Mouse (Mus musculus): ENCODE results near the gene Dck. TPM values are rescaled to one million over a fixed set of nuclear protein-coding genes. Genes with fewer than 3 reads are reported as not detected.
A peak's percentile ranks its signal among the peaks of the same experiment; 100 is the strongest.

Dck gene
- polyA plus RNA-seq, 1 experiment: 4.2 TPM

GRCm38 (mm10) chr5:88782072-88782765, 17.4 kb downstream of the Dck start:
- Histone ChIP-seq H3K4me2 (ENCODE audit: low read depth) (no peak overlapping the region), H3K27me3 (ENCODE audit: control insufficient read depth, insufficient read depth, insufficient read length) (no peaks in the 10 kb centered on the region), H3K4me3 (no peak overlapping the region), H3K36me3 (ENCODE audit: control insufficient read depth, insufficient read depth) (peaks cover 20% of the 10 kb centered on the region), H3K79me2 (ENCODE audit: control insufficient read depth, insufficient read depth) (no peaks in the 10 kb centered on the region), H3ac (ENCODE audit: control insufficient read depth, insufficient read length) (no peak overlapping the region)
- TF ChIP-seq CEBPB (IDR thresholded peaks at IDR 0.05; ENCODE audit: insufficient read depth, poor library complexity, severe bottlenecking) (no peak), MAX (IDR thresholded peaks at IDR 0.05; ENCODE audit: low read depth) (no peak)

DNA sequence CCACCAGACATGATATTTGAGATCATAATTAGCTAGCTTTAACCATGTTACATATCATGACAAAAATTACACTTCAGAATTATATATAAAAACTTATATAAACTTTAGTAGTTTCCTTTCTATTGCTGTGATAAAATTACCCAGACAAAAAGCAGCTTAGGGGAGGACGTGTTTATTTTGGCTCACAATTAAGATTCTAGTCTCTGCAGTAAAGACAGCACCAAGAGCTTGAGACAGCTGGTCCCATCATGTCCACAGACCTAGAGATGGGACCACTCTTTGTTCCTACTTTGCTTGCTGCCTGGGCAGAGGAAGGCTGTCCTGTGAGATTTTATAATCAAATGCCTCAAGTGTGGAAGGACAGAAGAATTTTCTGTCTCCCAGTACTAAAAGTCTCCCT, 20.3 kb downstream of the Dck start:
- peaks cover 14% of the 10 kb centered on the region for H3K36me3 ChIP-seq (ENCODE audit: control insufficient read depth, insufficient read depth)
- no peak overlapping the region for H3K4me2 ChIP-seq (ENCODE audit: low read depth)
- TF ChIP-seq REST (IDR thresholded peaks at IDR 0.05; ENCODE audit: insufficient read depth, insufficient read length) (no peak), POLR2AphosphoS2 (IDR thresholded peaks at IDR 0.05; ENCODE audit: insufficient read length, low read depth) (no peak), USF1 (IDR thresholded peaks at IDR 0.05; ENCODE audit: low read depth) (no peak), TCF12 (IDR thresholded peaks at IDR 0.05; ENCODE audit: insufficient read depth, poor library complexity, severe bottlenecking) (no peak), TCF3 (IDR thresholded peaks at IDR 0.05; ENCODE audit: insufficient read length, low read depth) (no peak), E2F4 (IDR thresholded peaks at IDR 0.05; ENCODE audit: insufficient read depth) (no peak), MAX (IDR thresholded peaks at IDR 0.05; ENCODE audit: low read depth) (no peak), MYOD1 (IDR thresholded peaks at IDR 0.05; ENCODE audit: control insufficient read depth in 1 of 3, insufficient read length in 2 of 3, low read depth in 2 of 3) (no peak), SRF (IDR thresholded peaks at IDR 0.05; ENCODE audit: control insufficient read depth, insufficient read length, low read depth) (no peak), MYOG (IDR thresholded peaks at IDR 0.05; ENCODE audit: control insufficient read depth in 1 of 3, insufficient read depth in 1 of 3, insufficient read length in 2 of 3, low read depth in 2 of 3) (no peak), CEBPB (IDR thresholded peaks at IDR 0.05; ENCODE audit: insufficient read depth, poor library complexity, severe bottlenecking) (no peak), POLR2A (IDR thresholded peaks at IDR 0.05; ENCODE audit: insufficient read length, low read depth) (no peak)
- H3K4me3 ChIP-seq: no peak overlapping the region
- H3K27me3 ChIP-seq (ENCODE audit: control insufficient read depth, insufficient read depth, insufficient read length): no peaks in the 10 kb centered on the region
- H3K79me2 ChIP-seq (ENCODE audit: control insufficient read depth, insufficient read depth): no peaks in the 10 kb centered on the region
- no peak overlapping the region for H3ac ChIP-seq (ENCODE audit: control insufficient read depth, insufficient read length)

DNA sequence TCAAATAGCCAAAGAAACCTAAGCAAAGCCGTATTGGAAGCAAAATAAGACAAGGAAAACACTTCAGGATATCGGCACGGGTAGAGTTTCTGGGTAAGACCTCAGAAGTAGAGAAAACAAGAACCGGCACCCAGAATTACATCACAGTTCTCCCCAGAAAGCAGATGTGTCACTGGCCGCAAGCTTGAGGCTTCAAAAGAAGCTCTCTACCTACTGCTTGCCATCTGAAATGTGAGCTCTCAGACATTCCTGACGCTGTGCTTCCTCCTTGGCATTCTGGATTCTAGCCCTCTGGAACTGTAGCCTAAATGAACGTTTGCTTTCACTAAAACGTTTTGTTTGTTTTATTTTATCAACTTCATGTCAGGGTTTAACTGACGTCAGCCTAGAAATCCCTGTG, 25.9 kb downstream of the Dck start:
- TF ChIP-seq REST (IDR thresholded peaks at IDR 0.05; ENCODE audit: insufficient read depth, insufficient read length) (no peak), MYOD1 (IDR thresholded peaks at IDR 0.05; ENCODE audit: control insufficient read depth in 1 of 3, insufficient read length in 2 of 3, low read depth in 2 of 3) (no peak), MAX (IDR thresholded peaks at IDR 0.05; ENCODE audit: low read depth) (no peak), TCF3 (IDR thresholded peaks at IDR 0.05; ENCODE audit: insufficient read length, low read depth) (no peak), POLR2A (IDR thresholded peaks at IDR 0.05; ENCODE audit: insufficient read length, low read depth) (no peak), E2F4 (IDR thresholded peaks at IDR 0.05; ENCODE audit: insufficient read depth) (no peak)
- peaks cover 3% of the 10 kb centered on the region for H3K36me3 ChIP-seq (ENCODE audit: control insufficient read depth, insufficient read depth)
- H3K4me2 ChIP-seq (ENCODE audit: low read depth): peak overlapping the region; percentile 53
- H3K4me3 ChIP-seq: no peak overlapping the region
- H3K27me3 ChIP-seq (ENCODE audit: control insufficient read depth, insufficient read depth, insufficient read length): no peaks in the 10 kb centered on the region
- no peaks in the 10 kb centered on the region for H3K79me2 ChIP-seq (ENCODE audit: control insufficient read depth, insufficient read depth)
- H3ac ChIP-seq (ENCODE audit: control insufficient read depth, insufficient read length): no peak overlapping the region

GRCm38 (mm10) chr5:88791256-88792245, 26.8 kb downstream of the Dck start:
- Histone ChIP-seq H3K27me3 (ENCODE audit: control insufficient read depth, insufficient read depth, insufficient read length) (peaks cover 3% of the 10 kb centered on the region), H3K4me2 (ENCODE audit: low read depth) (peak overlapping the region; percentile 53), H3ac (ENCODE audit: control insufficient read depth, insufficient read length) (no peak overlapping the region), H3K36me3 (ENCODE audit: control insufficient read depth, insufficient read depth) (no peaks in the 10 kb centered on the region), H3K79me2 (ENCODE audit: control insufficient read depth, insufficient read depth) (no peaks in the 10 kb centered on the region), H3K4me3 (no peak overlapping the region)
- TF ChIP-seq TCF3 (IDR thresholded peaks at IDR 0.05; ENCODE audit: insufficient read length, low read depth): no peak
- no peak for TF ChIP-seq USF1 (IDR thresholded peaks at IDR 0.05; ENCODE audit: low read depth)
- TF ChIP-seq MAX (IDR thresholded peaks at IDR 0.05; ENCODE audit: low read depth): no peak
- no peak for TF ChIP-seq POLR2A (IDR thresholded peaks at IDR 0.05; ENCODE audit: insufficient read length, low read depth)
- no peak for TF ChIP-seq SRF (IDR thresholded peaks at IDR 0.05; ENCODE audit: control insufficient read depth, insufficient read length, low read depth)
- no peak for TF ChIP-seq CEBPB (IDR thresholded peaks at IDR 0.05; ENCODE audit: insufficient read depth, poor library complexity, severe bottlenecking)
- TF ChIP-seq MYOD1 (IDR thresholded peaks at IDR 0.05; ENCODE audit: control insufficient read depth in 1 of 3, insufficient read length in 2 of 3, low read depth in 2 of 3): no peak
- no peak for TF ChIP-seq TCF12 (IDR thresholded peaks at IDR 0.05; ENCODE audit: insufficient read depth, poor library complexity, severe bottlenecking)

GRCm38 (mm10) chr5:88793676-88794075, 28.9 kb downstream of the Dck start:
- Histone ChIP-seq H3ac (ENCODE audit: control insufficient read depth, insufficient read length) (no peak overlapping the region), H3K4me3 (no peak overlapping the region), H3K79me2 (ENCODE audit: control insufficient read depth, insufficient read depth) (no peaks in the 10 kb centered on the region), H3K36me3 (ENCODE audit: control insufficient read depth, insufficient read depth) (no peaks in the 10 kb centered on the region), H3K4me2 (ENCODE audit: low read depth) (no peak overlapping the region), H3K27me3 (ENCODE audit: control insufficient read depth, insufficient read depth, insufficient read length) (peaks cover 6% of the 10 kb centered on the region)
- TF ChIP-seq E2F4 (IDR thresholded peaks at IDR 0.05; ENCODE audit: insufficient read depth): no peak
- no peak for TF ChIP-seq POLR2A (IDR thresholded peaks at IDR 0.05; ENCODE audit: insufficient read length, low read depth)
- no peak for TF ChIP-seq SRF (IDR thresholded peaks at IDR 0.05; ENCODE audit: control insufficient read depth, insufficient read length, low read depth)
- TF ChIP-seq TCF12 (IDR thresholded peaks at IDR 0.05; ENCODE audit: insufficient read depth, poor library complexity, severe bottlenecking): no peak
- TF ChIP-seq USF1 (IDR thresholded peaks at IDR 0.05; ENCODE audit: low read depth): no peak
- no peak for TF ChIP-seq MYOD1 (IDR thresholded peaks at IDR 0.05; ENCODE audit: control insufficient read depth in 1 of 3, insufficient read length in 2 of 3, low read depth in 2 of 3)
- no peak for TF ChIP-seq POLR2AphosphoS2 (IDR thresholded peaks at IDR 0.05; ENCODE audit: insufficient read length, low read depth)
- no peak for TF ChIP-seq REST (IDR thresholded peaks at IDR 0.05; ENCODE audit: insufficient read depth, insufficient read length)
- TF ChIP-seq TCF3 (IDR thresholded peaks at IDR 0.05; ENCODE audit: insufficient read length, low read depth): no peak
